Mouse (Mus musculus): Measurements from ENCODE around the gene Cox14. TPM values are rescaled to one million over a fixed set of nuclear protein-coding genes. Genes with fewer than 3 reads are reported as not detected.

Gene Cox14
- polyA plus RNA-seq, 1 experiment from 2014 or later, result 117 TPM

GRCm38 (mm10) chr15:99736675-99737074 is 11.3 kb downstream of the Cox14 start:
- no peak for TF ChIP-seq CTCF (IDR thresholded peaks at IDR 0.05; ENCODE audit: low read depth)
- TF ChIP-seq EP300 (IDR thresholded peaks at IDR 0.05; ENCODE audit: low read depth), result no peak
- Histone ChIP-seq H3K27ac (ENCODE audit: low read depth) (no peak overlapping the region), H3K4me2 (ENCODE audit: low read depth, low read length) (no peak overlapping the region), H3K36me3 (replicated peaks; ENCODE audit: insufficient read depth, low read length) (peaks cover 11% of the 10 kb centered on the region; the same call in 1 of the 2 replicates), H3K4me3 (ENCODE audit: low read depth, low read length) (no peak overlapping the region), H3K9ac (replicated peaks) (no peak overlapping the region), H3K9me3 (ENCODE audit: low read length) (no peaks in the 10 kb centered on the region), H3K27me3 (ENCODE audit: insufficient read depth, low read length) (no peaks in the 10 kb centered on the region), H3K4me1 (ENCODE audit: insufficient read depth) (no peaks in the 10 kb centered on the region)
- DNase-seq (no peak), ATAC-seq (no peak)
- WGBS (ENCODE audit: insufficient replicate concordance), result 88% methylated on average over 11 of the region's 11 CpGs

DNA sequence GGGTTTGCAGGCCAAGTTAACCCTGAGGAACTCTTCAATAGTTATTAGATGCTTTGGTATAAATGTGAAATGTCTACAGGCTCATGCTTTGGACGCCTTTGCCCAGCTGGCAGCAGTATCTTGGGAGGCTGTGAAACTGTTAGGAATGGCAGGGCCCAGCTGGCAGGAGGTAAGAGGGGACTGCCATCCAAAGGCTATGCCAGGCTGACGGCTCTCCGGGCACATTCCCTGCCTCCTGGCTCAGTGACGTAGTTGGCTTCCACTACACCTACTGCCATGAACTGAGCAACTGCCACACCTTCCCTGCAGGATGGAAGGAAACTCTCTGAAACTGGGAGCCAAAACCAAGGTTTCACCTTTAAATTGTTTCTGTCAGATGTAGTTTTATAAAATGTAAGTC is 14.8 kb downstream of the Cox14 start:
- DNase-seq (no peak), ATAC-seq (no peak)
- Histone ChIP-seq H3K4me3 (ENCODE audit: low read depth, low read length) (no peak overlapping the region), H3K9ac (replicated peaks) (no peak overlapping the region), H3K27me3 (ENCODE audit: insufficient read depth, low read length) (no peaks in the 10 kb centered on the region), H3K36me3 (replicated peaks; ENCODE audit: insufficient read depth, low read length) (peaks cover 11% of the 10 kb centered on the region; the same call in 1 of the 2 replicates), H3K4me1 (ENCODE audit: insufficient read depth) (no peaks in the 10 kb centered on the region), H3K4me2 (ENCODE audit: low read depth, low read length) (no peak overlapping the region), H3K27ac (ENCODE audit: low read depth) (no peak overlapping the region), H3K9me3 (ENCODE audit: low read length) (no peaks in the 10 kb centered on the region)
- WGBS (ENCODE audit: insufficient replicate concordance), result 80% methylated on average over 4 of the region's 4 CpGs
- TF ChIP-seq CTCF (IDR thresholded peaks at IDR 0.05; ENCODE audit: low read depth), result no peak
- no peak for TF ChIP-seq EP300 (IDR thresholded peaks at IDR 0.05; ENCODE audit: low read depth)

- Histone ChIP-seq H3K9me3 (ENCODE audit: low read length) (no peaks in the 10 kb centered on the region), H3K27ac (ENCODE audit: low read depth) (no peak overlapping the region), H3K4me1 (ENCODE audit: insufficient read depth) (no peaks in the 10 kb centered on the region), H3K4me3 (ENCODE audit: low read depth, low read length) (no peak overlapping the region), H3K4me2 (ENCODE audit: low read depth, low read length) (no peak overlapping the region), H3K36me3 (replicated peaks; ENCODE audit: insufficient read depth, low read length) (no peaks in the 10 kb centered on the region), H3K9ac (replicated peaks) (no peak overlapping the region), H3K27me3 (ENCODE audit: insufficient read depth, low read length) (no peaks in the 10 kb centered on the region)
- TF ChIP-seq CTCF (IDR thresholded peaks at IDR 0.05; ENCODE audit: low read depth), result no peak
- TF ChIP-seq EP300 (IDR thresholded peaks at IDR 0.05; ENCODE audit: low read depth), result no peak
- 74% methylated on average over 3 of the region's 3 CpGs for WGBS (ENCODE audit: insufficient replicate concordance)
- ATAC-seq, result no peak
- no peak for DNase-seq
Measured at GRCm38 (mm10) chr15:99754204-99754603, 28.8 kb downstream of the Cox14 start.

- H3K4me1 ChIP-seq (ENCODE audit: insufficient read depth), result peaks cover 7% of the 10 kb centered on the region
- no peak for TF ChIP-seq EP300 (IDR thresholded peaks at IDR 0.05; ENCODE audit: low read depth)
- TF ChIP-seq CTCF (IDR thresholded peaks at IDR 0.05; ENCODE audit: low read depth), result no peak
- no peaks in the 10 kb centered on the region for H3K36me3 ChIP-seq (replicated peaks; ENCODE audit: insufficient read depth, low read length)
- no peaks in the 10 kb centered on the region for H3K27me3 ChIP-seq (ENCODE audit: insufficient read depth, low read length)
- no peak for ATAC-seq
- WGBS (ENCODE audit: insufficient replicate concordance), result 64% methylated on average over 4 of the region's 4 CpGs
- H3K9me3 ChIP-seq (ENCODE audit: low read length), result no peaks in the 10 kb centered on the region
- no peak for DNase-seq
- no peak overlapping the region for H3K4me2 ChIP-seq (ENCODE audit: low read depth, low read length)
- no peak overlapping the region for H3K27ac ChIP-seq (ENCODE audit: low read depth)
- no peak overlapping the region for H3K4me3 ChIP-seq (ENCODE audit: low read depth, low read length)
- H3K9ac ChIP-seq (replicated peaks), result no peak overlapping the region
Measured at GRCm38 (mm10) chr15:99767467-99767866, 42.0 kb downstream of the Cox14 start.

- Histone ChIP-seq H3K4me3 (ENCODE audit: low read depth, low read length) (no peak overlapping the region), H3K4me2 (ENCODE audit: low read depth, low read length) (no peak overlapping the region), H3K36me3 (replicated peaks; ENCODE audit: insufficient read depth, low read length) (no peaks in the 10 kb centered on the region), H3K27ac (ENCODE audit: low read depth) (no peak overlapping the region), H3K4me1 (ENCODE audit: insufficient read depth) (peaks cover 9% of the 10 kb centered on the region), H3K27me3 (ENCODE audit: insufficient read depth, low read length) (no peaks in the 10 kb centered on the region), H3K9ac (replicated peaks) (no peak overlapping the region), H3K9me3 (ENCODE audit: low read length) (no peaks in the 10 kb centered on the region)
- 84% methylated on average over 1 of the region's 1 CpGs for WGBS (ENCODE audit: insufficient replicate concordance)
- TF ChIP-seq CTCF (IDR thresholded peaks at IDR 0.05; ENCODE audit: low read depth), result no peak
- no peak for TF ChIP-seq EP300 (IDR thresholded peaks at IDR 0.05; ENCODE audit: low read depth)
- no peak for ATAC-seq
- DNase-seq, result no peak
Measured at GRCm38 (mm10) chr15:99768761-99769160, 43.3 kb downstream of the Cox14 start.

DNA sequence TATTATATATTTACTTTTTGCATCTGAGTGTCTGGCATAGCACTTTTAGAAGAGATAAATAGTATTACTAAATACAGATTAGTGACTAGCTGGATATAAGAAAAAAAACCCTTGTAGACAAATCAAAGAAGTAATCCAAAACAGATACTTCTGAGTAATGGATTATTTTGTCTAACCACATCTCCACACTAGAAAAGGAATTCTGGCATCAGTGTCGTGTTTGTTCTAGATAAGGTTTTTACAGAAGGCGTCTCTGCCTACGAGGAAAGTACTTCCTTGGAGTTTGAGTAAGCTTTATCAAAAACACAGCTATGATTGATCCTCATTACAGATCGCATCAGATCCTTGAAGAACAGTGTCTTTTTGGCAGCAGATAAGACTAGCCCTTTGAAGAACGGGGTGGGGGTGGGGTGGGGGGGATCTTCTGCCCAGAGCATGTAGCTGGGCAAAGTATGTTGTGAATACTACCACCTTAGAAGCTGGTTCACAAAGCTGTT is 45.6 kb downstream of the Cox14 start:
- Histone ChIP-seq H3K27me3 (ENCODE audit: insufficient read depth, low read length) (no peaks in the 10 kb centered on the region), H3K4me2 (ENCODE audit: low read depth, low read length) (peak overlapping the region; percentile 91), H3K4me1 (ENCODE audit: insufficient read depth) (peaks cover 9% of the 10 kb centered on the region), H3K27ac (ENCODE audit: low read depth) (no peak overlapping the region), H3K9ac (replicated peaks) (no peak overlapping the region; the same call in 1 of the 2 replicates), H3K9me3 (ENCODE audit: low read length) (no peaks in the 10 kb centered on the region), H3K36me3 (replicated peaks; ENCODE audit: insufficient read depth, low read length) (no peaks in the 10 kb centered on the region), H3K4me3 (ENCODE audit: low read depth, low read length) (peak overlapping the region; percentile 75)
- TF ChIP-seq EP300 (IDR thresholded peaks at IDR 0.05; ENCODE audit: low read depth) (no peak), CTCF (IDR thresholded peaks at IDR 0.05; ENCODE audit: low read depth) (no peak)
- WGBS (ENCODE audit: insufficient replicate concordance), result 12% methylated on average over 5 of the region's 5 CpGs
- DNase-seq (no peak), ATAC-seq (no peak)

Data from liver, postnatal 0 days (tissue).